Mouse (Mus musculus): Measurements from ENCODE around the gene Sds. TPM values are rescaled to one million over a fixed set of nuclear protein-coding genes. Genes with fewer than 3 reads are reported as not detected.

Gene Sds
- total RNA-seq, 2 experiments from 2014 or later: not detected

- DNase-seq: no peak
Measured at GRCm38 (mm10) chr5:120516221-120516984, 40.1 kb downstream of the Sds start.

DNA sequence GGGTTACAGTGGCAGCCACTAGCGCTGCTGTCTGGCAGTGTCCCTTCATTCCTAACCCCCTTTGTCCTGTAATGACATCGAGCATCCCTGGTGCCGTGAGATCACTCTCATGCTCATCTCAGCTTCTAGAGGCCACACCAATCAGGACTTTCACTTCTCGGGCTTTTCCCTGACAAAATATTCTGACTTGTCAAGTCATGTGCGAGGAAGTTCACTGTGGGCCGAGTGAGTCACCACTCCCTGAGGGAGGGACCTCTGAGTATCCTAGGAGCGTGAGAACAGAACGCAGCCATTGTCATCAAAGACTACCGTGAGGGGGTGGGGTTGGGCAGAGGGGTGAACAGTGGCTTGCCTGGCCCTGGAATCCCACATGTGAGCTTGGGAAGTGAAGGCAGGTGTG lies 41.2 kb downstream of the Sds start:
- no peak for DNase-seq

- no peak for DNase-seq
Measured at GRCm38 (mm10) chr5:120522649-120523048, 46.3 kb downstream of the Sds start.

DNA sequence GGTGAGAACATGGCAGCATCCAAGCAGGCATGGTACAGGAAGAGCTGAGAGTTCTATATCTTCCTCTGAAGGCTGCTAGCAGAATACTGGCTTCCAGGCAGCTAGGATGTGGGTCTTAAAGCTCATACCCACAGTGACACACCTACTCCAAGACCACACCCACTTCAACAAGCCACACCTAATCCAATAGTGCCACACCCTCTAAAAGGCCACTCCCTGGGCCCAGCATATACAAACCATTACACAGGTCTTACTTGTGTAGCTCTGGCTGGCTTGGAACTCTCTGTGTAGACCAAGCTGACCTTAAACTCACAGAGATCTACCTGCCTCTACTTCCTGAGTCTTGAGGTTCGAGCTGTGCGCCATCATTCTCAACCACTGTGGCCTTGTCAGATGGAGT lies 48.4 kb downstream of the Sds start:
- DNase-seq: no peak

- no peak for DNase-seq
Measured at GRCm38 (mm10) chr5:120525737-120526136, 49.4 kb downstream of the Sds start.

DNA sequence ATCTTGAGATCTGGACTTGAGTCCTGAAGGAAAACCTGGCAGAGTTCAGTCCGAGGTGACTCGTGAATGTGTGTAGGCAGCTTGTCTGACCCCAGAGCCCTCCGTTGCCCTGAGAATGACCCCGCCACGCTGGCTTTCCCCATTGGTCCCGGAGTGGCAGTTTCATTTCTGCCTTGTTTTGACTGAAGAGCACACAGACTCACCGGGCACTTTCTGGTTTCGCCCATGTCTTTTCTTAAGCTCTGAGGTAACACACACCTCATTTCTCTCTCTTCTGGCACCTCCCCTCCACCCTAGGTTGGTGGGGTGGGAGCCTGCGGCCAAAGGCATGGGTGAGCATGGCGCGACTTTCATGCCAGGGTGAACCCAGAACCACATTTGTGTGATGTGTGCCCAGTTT lies 50.0 kb downstream of the Sds start:
- no peak for DNase-seq

GRCm38 (mm10) chr5:120527296-120527964 lies 51.1 kb downstream of the Sds start:
- no peak for DNase-seq

- no peak for DNase-seq
Measured at GRCm38 (mm10) chr5:120531631-120532030, 55.3 kb downstream of the Sds start.

Other genes with a start within 250 kb of the Sds start
- gene Lhx5, start 44.8 kb upstream of the Sds start, total RNA-seq (2021): under 1 TPM in 1 of 2 experiments, not detected in 1; 0.13 TPM
- 1 to 10 TPM; 6.9 to 8.3 TPM for gene Sdsl, start 3.7 kb upstream of the Sds start, total RNA-seq (2021)
- gene Plbd2, start 27.1 kb downstream of the Sds start, total RNA-seq (2021): 10 to 100 TPM; 56.8 to 58.7 TPM
- 1 to 10 TPM; 7.6 to 8.7 TPM for gene Slc8b1, start 34.6 kb downstream of the Sds start, total RNA-seq (2021)
- gene Tpcn1, start 112.1 kb downstream of the Sds start, total RNA-seq (2021): 10 to 100 TPM; 35.0 to 36.4 TPM
- gene Iqcd, start 112.5 kb downstream of the Sds start, total RNA-seq (2021): 1 to 10 TPM in 1 of 2 experiments, under 1 TPM in 1; 0.35 to 1.2 TPM
- gene Rita1, start 136.1 kb downstream of the Sds start, total RNA-seq (2021): 10 to 100 TPM; 29.1 to 29.6 TPM
- gene Ddx54, start 136.2 kb downstream of the Sds start, total RNA-seq (2021): 10 to 100 TPM; 34.4 to 39.5 TPM
- under 1 TPM in 1 of 2 experiments, not detected in 1; 0.77 TPM for gene Cfap73, start 157.7 kb downstream of the Sds start, total RNA-seq (2021)
- gene Rasal1, start 172.3 kb downstream of the Sds start, total RNA-seq (2021): 10 to 100 TPM; 91.6 to 92.0 TPM
- gene Dtx1, start 235.4 kb downstream of the Sds start, total RNA-seq (2021): 10 to 100 TPM; 70.7 TPM

Measured in layer of hippocampus, postnatal 36 days (tissue).